Mouse (Mus musculus): ENCODE measurements around the gene Gtf2ird2. TPM values are rescaled to one million over a fixed set of nuclear protein-coding genes. Genes with fewer than 3 reads are reported as not detected.
A peak's percentile ranks its signal among the peaks of the same experiment; 100 is the strongest.

Gene Gtf2ird2
- polyA plus RNA-seq, 1 experiment from 2014 or later, result 8.1 TPM

GRCm38 (mm10) chr5:134258395-134258794, 74.6 kb downstream of the Gtf2ird2 start:
- no peak for ATAC-seq
- Histone ChIP-seq H3K27me3 (replicated peaks) (no peaks in the 10 kb centered on the region), H3K36me3 (peaks cover 70% of the 10 kb centered on the region), H3K27ac (no peak overlapping the region), H3K4me3 (replicated peaks) (no peak overlapping the region), H3K4me2 (replicated peaks) (no peak overlapping the region), H3K9me3 (no peaks in the 10 kb centered on the region), H3K4me1 (replicated peaks) (no peaks in the 10 kb centered on the region), H3K9ac (no peak overlapping the region)
- WGBS, result 80% methylated on average over 4 of the region's 4 CpGs

GRCm38 (mm10) chr5:134258934-134259333, 75.1 kb downstream of the Gtf2ird2 start:
- no peaks in the 10 kb centered on the region for H3K27me3 ChIP-seq (replicated peaks)
- WGBS, result 91% methylated on average over 2 of the region's 2 CpGs
- ATAC-seq, result no peak

GRCm38 (mm10) chr5:134260001-134260636, 76.3 kb downstream of the Gtf2ird2 start:
- Histone ChIP-seq H3K4me2 (replicated peaks) (no peak overlapping the region), H3K9ac (no peak overlapping the region), H3K27me3 (replicated peaks) (no peaks in the 10 kb centered on the region), H3K9me3 (no peaks in the 10 kb centered on the region), H3K27ac (no peak overlapping the region), H3K4me1 (replicated peaks) (no peaks in the 10 kb centered on the region), H3K36me3 (peaks cover 69% of the 10 kb centered on the region), H3K4me3 (replicated peaks) (no peak overlapping the region)
- 94% methylated on average over 9 of the region's 9 CpGs for WGBS
- ATAC-seq, result no peak

More at GRCm38 (mm10) chr5:134258934-134259333, 75.1 kb downstream of the Gtf2ird2 start:
- Histone ChIP-seq H3K4me1 (replicated peaks) (no peaks in the 10 kb centered on the region), H3K4me2 (replicated peaks) (no peak overlapping the region), H3K9ac (no peak overlapping the region), H3K27ac (no peak overlapping the region), H3K36me3 (peaks cover 69% of the 10 kb centered on the region), H3K9me3 (no peaks in the 10 kb centered on the region), H3K4me3 (replicated peaks) (no peak overlapping the region)

GRCm38 (mm10) chr5:134265890-134266289, 82.1 kb downstream of the Gtf2ird2 start:
- Histone ChIP-seq H3K9me3 (no peaks in the 10 kb centered on the region), H3K4me3 (replicated peaks) (no peak overlapping the region), H3K27ac (no peak overlapping the region), H3K4me1 (replicated peaks) (no peaks in the 10 kb centered on the region), H3K36me3 (peaks cover 55% of the 10 kb centered on the region), H3K9ac (no peak overlapping the region), H3K4me2 (replicated peaks) (no peak overlapping the region), H3K27me3 (replicated peaks) (no peaks in the 10 kb centered on the region)
- WGBS, result 86% methylated on average over 2 of the region's 2 CpGs
- no peak for ATAC-seq

- H3K4me2 ChIP-seq (replicated peaks), result no peak overlapping the region
- H3K9ac ChIP-seq, result no peak overlapping the region
- no peaks in the 10 kb centered on the region for H3K4me1 ChIP-seq (replicated peaks)
- H3K27me3 ChIP-seq (replicated peaks), result no peaks in the 10 kb centered on the region
- peaks cover 52% of the 10 kb centered on the region for H3K36me3 ChIP-seq
- H3K4me3 ChIP-seq (replicated peaks), result no peak overlapping the region
- H3K27ac ChIP-seq, result no peak overlapping the region
- 82% methylated on average over 18 of the region's 18 CpGs for WGBS
- 0 out of 2 replicates have a peak, but pooled peaks have one; percentile 36 for ATAC-seq
- H3K9me3 ChIP-seq, result no peaks in the 10 kb centered on the region
Observed at GRCm38 (mm10) chr5:134266404-134266803, 82.6 kb downstream of the Gtf2ird2 start.

- H3K4me1 ChIP-seq (replicated peaks), result no peaks in the 10 kb centered on the region
- no peaks in the 10 kb centered on the region for H3K27me3 ChIP-seq (replicated peaks)
- peaks cover 54% of the 10 kb centered on the region for H3K36me3 ChIP-seq
- H3K9me3 ChIP-seq, result no peaks in the 10 kb centered on the region
- H3K4me2 ChIP-seq (replicated peaks), result no peak overlapping the region
- no peak overlapping the region for H3K4me3 ChIP-seq (replicated peaks)
- 96% methylated on average over 8 of the region's 8 CpGs for WGBS
- no peak for ATAC-seq
- no peak overlapping the region for H3K27ac ChIP-seq
- H3K9ac ChIP-seq, result no peak overlapping the region
Observed at GRCm38 (mm10) chr5:134268751-134269150, 84.9 kb downstream of the Gtf2ird2 start.

- no peaks in the 10 kb centered on the region for H3K9me3 ChIP-seq
- ATAC-seq, result no peak
- WGBS, result 78% methylated on average over 5 of the region's 5 CpGs
- H3K27ac ChIP-seq, result no peak overlapping the region
- H3K4me2 ChIP-seq (replicated peaks), result no peak overlapping the region
- H3K4me1 ChIP-seq (replicated peaks), result no peaks in the 10 kb centered on the region
- H3K36me3 ChIP-seq, result peaks cover 52% of the 10 kb centered on the region
- no peaks in the 10 kb centered on the region for H3K27me3 ChIP-seq (replicated peaks)
- no peak overlapping the region for H3K4me3 ChIP-seq (replicated peaks)
- no peak overlapping the region for H3K9ac ChIP-seq
Observed at GRCm38 (mm10) chr5:134269751-134270150, 85.9 kb downstream of the Gtf2ird2 start.

- Histone ChIP-seq H3K4me3 (replicated peaks) (no peak overlapping the region), H3K36me3 (peaks cover 46% of the 10 kb centered on the region), H3K4me2 (replicated peaks) (no peak overlapping the region), H3K9me3 (no peaks in the 10 kb centered on the region), H3K27me3 (replicated peaks) (no peaks in the 10 kb centered on the region), H3K4me1 (replicated peaks) (no peaks in the 10 kb centered on the region), H3K27ac (no peak overlapping the region), H3K9ac (no peak overlapping the region)
- ATAC-seq, result no peak
- WGBS, result 88% methylated on average over 4 of the region's 4 CpGs
Observed at GRCm38 (mm10) chr5:134270566-134270965, 86.7 kb downstream of the Gtf2ird2 start.

- no peak for ATAC-seq
Observed at GRCm38 (mm10) chr5:134271421-134271820, 87.6 kb downstream of the Gtf2ird2 start.

GRCm38 (mm10) chr5:134272761-134273160, 88.9 kb downstream of the Gtf2ird2 start:
- H3K4me3 ChIP-seq (replicated peaks), result no peak overlapping the region
- no peaks in the 10 kb centered on the region for H3K27me3 ChIP-seq (replicated peaks)
- H3K27ac ChIP-seq, result no peak overlapping the region
- H3K9ac ChIP-seq, result no peak overlapping the region
- WGBS, result 89% methylated on average over 11 of the region's 11 CpGs
- no peaks in the 10 kb centered on the region for H3K9me3 ChIP-seq
- H3K36me3 ChIP-seq, result peaks cover 47% of the 10 kb centered on the region
- no peaks in the 10 kb centered on the region for H3K4me1 ChIP-seq (replicated peaks)
- H3K4me2 ChIP-seq (replicated peaks), result no peak overlapping the region
- no peak for ATAC-seq

More at GRCm38 (mm10) chr5:134271421-134271820, 87.6 kb downstream of the Gtf2ird2 start:
- H3K27ac ChIP-seq, result no peak overlapping the region
- H3K4me2 ChIP-seq (replicated peaks), result no peak overlapping the region
- no peaks in the 10 kb centered on the region for H3K9me3 ChIP-seq
- H3K9ac ChIP-seq, result no peak overlapping the region
- peaks cover 43% of the 10 kb centered on the region for H3K36me3 ChIP-seq
- H3K4me3 ChIP-seq (replicated peaks), result no peak overlapping the region
- no peaks in the 10 kb centered on the region for H3K4me1 ChIP-seq (replicated peaks)
- WGBS, result 88% methylated on average over 11 of the region's 11 CpGs
- no peaks in the 10 kb centered on the region for H3K27me3 ChIP-seq (replicated peaks)

GRCm38 (mm10) chr5:134273761-134274160, 89.9 kb downstream of the Gtf2ird2 start:
- WGBS, result 88% methylated on average over 8 of the region's 8 CpGs
- peaks cover 51% of the 10 kb centered on the region for H3K36me3 ChIP-seq
- ATAC-seq, result no peak
- no peaks in the 10 kb centered on the region for H3K4me1 ChIP-seq (replicated peaks)
- no peak overlapping the region for H3K27ac ChIP-seq
- H3K4me2 ChIP-seq (replicated peaks), result no peak overlapping the region
- H3K9ac ChIP-seq, result no peak overlapping the region
- H3K27me3 ChIP-seq (replicated peaks), result no peaks in the 10 kb centered on the region
- no peak overlapping the region for H3K4me3 ChIP-seq (replicated peaks)
- no peaks in the 10 kb centered on the region for H3K9me3 ChIP-seq
